Mouse (Mus musculus) megakaryocyte, embryonic 14.5 days (primary cell): ENCODE measurements around the gene Rptor.

Experiments
- FLI1 ChIP-seq: IDR thresholded peaks from 2 replicates; pipeline ENCODE4 v1.6.1; 2012; ENCODE audit warnings: low read length, inconsistent platforms, mixed read lengths
- GATA1 ChIP-seq: IDR thresholded peaks from 3 replicates; pipeline ENCODE4 v1.6.1; 2012; ENCODE audit warnings: mixed read lengths, low read length, inconsistent platforms, borderline replicate concordance

DNA sequence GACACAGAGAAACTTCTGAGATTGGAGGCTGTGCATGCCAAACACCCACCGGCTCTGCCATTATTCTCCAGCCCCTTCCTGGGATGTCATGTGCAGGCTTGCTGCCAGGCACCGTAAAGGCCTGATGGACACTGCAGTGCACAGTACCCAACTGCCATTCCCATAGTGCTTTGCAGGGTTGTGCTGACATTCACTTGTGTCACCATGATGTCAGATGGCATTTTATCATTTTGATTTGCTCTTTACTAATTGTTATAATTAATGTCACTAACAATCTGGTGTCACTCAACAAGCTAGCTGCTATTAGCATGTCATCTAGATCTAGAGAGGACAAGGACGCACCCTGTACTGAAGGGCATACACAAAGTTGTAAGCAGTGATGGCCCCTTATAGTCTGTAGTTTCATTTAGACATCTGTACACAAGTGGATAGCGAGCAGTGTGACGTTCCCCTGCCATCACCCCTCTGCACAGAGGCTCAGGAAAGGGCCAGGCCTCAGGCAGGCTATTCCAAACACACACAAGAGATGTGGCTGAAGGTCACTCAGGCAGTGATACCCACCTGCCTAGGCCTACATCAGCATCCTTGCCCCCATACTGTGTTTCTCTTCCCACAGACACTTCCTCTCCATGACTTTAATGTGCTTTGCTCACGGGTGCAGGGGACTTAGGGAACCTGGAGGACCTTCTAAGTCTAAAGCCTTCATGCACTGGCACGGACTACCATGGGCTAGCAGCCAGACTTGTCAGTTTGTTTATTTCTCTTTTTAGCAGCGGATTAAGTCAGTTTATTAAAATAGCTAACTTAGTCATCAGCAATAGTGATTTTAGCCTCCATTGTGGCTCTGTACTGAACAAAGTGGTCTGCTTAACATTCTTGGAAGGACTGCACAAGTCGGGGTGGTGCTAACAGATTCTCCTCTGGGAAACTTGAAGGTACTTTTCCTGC, 117.7 kb downstream of the Rptor start:
- TF ChIP-seq GATA1 (no peak), FLI1 (no peak)
